Mouse (Mus musculus): ENCODE results near the gene Lrriq1.

Gene Lrriq1

DNA sequence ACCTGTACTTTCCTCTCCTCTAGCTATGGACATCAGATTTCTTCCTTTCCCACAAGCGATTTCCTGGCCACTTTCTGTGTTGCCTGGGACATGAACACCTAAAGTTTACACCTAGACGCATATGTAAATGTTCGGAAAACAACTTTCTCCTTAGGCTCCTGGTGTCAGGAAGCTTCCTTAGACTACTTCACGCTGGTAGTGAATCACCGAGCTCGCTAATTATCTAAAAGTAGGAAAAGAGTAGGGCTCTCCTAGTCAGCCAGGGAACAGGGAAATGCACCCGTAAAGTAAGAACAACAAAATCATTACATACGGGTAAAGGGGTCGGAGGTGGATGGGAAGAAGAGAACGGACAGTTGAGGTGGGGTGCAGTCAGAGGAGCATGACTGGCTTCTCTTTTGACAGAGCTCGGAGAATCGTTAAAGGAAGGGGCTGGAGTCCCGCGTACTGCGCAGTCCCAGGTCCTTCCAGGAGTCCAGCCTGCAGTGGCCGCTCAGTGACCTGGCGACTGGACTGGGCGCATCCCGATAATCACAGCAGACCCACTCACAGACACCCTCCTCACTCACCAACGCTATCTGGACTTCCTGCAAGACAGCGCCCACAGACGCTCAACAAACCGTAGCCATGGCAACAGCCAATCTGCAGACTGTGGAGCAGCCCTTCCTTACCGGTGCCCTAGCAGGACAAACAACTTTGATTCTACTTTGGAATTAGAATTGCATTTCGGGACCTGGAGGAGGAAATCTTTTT, at the start of gene Lrriq1:
Gene Lrriq1 (minus strand): TSS at position 616 of the 753 bp plus-strand sequence.
- DNase-seq (ENCODE audit: low read depth in 1 of 2, low spot score in 2 of 2) = no peak

DNA sequence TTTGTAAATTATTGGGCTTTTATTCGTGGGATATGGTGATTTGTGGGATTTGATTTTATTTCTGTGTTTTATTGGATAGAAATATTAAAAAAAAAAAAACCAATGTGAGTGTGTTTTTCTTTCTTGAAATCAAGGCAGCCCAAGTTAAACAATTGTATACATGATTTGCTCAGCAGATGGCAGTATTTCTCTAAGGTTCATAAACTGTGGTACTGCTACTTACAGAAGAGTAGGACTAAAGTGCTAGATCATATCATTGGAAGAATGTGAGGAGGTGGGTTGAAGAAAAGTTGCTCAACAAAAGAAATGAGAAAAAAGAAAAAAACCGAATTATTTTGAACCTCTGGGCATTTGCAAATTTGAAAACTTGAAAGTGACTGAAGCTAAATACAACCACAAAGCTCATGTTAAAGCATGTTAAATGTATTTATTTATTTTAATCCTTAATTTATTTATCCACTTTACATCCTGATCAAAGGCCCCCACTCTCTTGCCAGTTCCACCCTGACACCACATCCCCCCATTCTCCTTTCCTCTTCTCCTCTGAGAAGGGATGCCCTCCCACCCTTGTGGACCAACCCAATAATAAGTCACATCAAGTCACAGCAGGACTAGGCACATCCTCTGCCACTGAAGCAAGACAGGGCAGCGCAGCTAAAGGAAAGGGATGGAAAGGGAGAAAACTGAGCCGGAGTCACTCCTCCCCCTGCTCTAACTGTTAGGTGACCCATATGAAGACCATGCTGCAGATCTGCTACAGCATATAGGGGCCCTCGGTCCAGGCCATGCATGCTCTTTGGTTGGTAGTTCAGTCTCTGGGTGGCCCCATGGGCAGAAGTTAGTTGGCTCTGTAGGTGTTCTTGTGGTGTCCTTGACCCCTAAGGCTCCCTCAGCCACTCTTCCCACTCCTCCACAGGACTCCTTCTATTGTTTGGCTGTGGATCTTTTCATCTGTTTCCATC, 18.0 kb upstream of the Lrriq1 start:
- no peak for DNase-seq (ENCODE audit: low read depth in 1 of 2, low spot score in 2 of 2)

DNA sequence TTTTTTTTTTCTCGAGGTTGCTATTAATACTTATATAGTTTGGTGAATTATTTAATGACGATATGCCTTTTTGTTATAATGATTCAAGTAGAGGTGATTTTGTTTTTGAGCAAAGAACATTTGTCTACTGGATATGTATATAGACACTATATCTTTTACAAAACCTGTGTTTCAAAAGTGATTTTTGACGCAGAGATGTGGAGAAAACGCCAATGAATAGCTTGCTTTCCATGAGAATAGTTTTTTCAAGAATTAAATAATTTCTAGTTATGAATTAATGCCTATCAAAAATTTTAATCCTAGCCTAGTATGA, 294 bp upstream of the Lrriq1 start:
- no peak for DNase-seq (ENCODE audit: low read depth in 1 of 2, low spot score in 2 of 2)

DNA sequence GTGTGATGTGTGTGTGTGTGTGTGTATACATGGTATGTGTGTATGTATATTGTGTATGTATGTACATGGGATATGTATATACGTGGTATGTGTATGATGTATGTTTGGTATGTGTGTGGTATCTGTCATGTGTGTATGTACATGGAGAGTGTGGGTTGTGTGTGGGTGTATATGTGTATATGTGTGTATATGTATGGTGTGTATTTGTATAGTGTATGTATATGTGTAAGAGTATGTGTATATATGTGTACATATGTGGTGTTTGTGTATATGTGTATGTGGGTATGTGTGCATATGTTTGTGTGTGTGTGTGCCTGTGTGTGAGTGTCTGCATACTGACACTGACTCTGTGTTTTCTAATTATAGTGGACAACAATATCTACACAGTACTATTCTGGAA, 9.5 kb downstream of the Lrriq1 start:
- DNase-seq (ENCODE audit: low read depth in 1 of 2, low spot score in 2 of 2) = no peak

DNA sequence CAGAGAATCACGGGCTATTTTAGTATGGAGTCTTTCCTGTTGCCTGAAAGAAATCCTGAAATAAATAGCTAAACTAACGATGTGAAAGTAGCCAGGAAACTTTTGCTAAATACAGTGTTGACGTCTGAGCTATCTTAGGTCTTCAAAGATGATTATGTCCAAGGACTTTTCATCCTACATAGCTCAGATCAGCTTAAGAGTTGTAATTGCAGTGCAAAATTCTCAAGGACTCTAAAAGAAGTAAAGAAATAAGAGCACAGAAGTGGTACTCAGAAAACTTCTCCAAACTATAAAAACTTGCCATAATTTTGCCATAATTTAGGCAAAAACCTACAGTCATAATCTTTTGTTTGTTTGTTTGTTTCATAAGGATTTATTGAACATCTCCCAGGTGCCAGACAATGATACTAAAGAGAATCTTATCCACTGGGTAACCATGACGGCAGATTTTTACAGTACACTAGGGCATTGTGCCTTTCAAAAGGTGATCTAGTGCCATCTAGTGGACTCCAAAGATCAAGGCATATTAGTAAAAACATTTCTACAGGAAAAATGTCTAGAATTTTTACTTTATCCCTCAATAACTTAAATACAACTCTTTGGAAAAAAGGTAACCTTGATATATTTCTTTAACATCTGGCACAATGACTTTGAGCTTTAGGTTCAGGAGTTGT, 41.3 kb downstream of the Lrriq1 start:
- DNase-seq (ENCODE audit: low read depth in 1 of 2, low spot score in 2 of 2) = no peak

DNA sequence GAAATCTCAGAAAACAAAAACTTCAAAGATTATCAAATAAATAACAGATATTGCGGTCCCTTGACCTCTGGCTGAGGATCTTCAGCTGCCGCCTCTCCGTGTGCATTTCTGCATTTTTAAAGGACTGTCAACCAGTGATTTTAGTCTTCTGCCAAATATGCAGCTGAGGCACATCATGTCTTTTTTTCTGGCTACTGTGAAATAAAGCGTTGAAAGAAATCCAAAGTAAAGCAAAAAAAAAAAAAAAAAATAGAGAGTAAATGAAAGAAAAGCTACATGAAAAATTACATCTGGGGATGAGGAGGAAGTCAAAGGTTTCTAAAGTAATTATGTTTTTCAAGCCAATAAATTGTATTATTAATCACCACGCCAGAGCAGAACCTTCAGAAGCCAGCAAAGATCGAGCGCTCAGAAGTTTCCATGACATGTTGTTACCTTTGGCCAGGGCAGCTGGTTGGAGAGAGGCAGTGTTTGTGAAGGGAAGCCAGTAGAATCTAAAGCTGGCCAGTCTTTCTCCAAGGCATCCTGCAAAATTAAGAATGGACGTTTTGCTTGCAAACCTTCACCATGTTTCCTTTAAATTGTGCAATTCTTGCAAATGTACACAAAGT, 90.2 kb downstream of the Lrriq1 start:
- DNase-seq (ENCODE audit: low read depth in 1 of 2, low spot score in 2 of 2) = no peak

DNA sequence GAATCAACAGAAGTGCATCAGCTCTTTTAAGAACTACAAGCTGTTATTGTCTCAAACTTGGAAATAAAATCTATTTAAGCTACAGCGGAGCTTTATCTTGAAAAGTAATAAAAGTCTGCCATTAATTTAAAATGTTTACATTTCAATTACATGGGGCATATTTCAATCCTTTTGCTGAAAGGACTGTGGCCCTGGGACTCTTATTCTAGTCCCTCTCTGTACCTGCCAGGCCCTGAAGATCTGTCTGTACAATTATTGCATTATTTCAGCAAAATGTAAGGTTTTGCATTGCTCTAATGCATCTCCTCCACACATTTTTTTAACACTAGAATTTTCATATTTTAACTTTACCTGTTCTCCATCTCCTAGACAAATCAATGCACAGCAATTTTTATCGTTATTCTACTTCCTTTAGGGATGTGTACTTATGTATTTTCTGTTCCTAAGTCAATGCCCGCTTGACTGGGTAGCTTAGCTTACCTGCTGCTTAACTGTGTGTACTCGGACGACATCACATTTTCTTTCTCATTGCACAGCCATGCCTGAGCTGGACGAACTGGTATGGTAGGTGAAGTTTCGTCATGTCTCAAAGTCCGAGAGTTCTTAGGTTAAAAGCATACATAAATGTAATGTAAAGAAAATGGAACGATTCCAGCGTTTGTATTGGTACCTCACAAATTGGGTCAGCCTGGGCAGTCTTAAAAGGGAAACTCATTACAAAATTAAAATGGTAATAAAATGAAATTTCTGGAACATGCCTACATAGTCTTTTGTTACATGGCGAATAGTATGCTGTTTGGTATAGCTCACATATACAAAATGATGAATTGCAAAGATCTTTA, 91.0 kb downstream of the Lrriq1 start:
- DNase-seq (ENCODE audit: low read depth in 1 of 2, low spot score in 2 of 2) = no peak

DNA sequence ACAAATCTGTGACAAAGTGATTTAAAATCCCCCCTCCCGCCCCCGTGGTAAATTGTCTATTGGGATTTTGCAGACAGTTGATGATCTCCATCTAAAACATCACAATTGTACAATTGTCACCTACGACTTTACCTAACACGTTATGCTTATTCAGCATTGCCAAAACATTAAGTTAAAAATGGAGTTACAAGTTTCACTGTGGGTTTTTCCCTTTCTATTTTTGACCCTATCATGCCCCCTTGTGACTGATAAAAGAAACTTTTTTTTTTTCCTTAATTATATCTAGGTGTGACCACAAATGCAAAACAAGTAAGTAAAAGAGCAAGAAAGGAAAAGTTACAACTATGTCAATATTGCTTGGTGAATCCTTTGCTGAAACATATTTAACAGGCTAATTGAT, 93.6 kb downstream of the Lrriq1 start:
- no peak for DNase-seq (ENCODE audit: low read depth in 1 of 2, low spot score in 2 of 2)

DNA sequence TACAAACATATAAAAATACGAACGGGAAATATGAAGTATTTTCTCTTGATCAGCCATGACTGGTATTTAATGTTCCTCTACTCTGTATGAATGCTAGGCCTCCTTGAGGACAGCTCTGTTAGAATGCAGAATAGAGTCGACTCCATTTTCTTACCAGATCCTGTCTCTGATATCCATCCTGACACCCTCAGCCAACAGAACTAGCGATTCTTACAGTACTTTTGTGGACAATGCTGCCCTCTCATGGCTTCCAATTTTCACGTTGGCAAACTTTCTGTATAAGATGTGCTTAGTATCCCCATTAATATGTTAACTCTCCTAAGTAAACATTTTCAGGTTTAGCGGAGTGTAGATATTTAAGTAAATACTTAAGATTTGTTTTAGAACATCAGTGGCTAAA, 94.6 kb downstream of the Lrriq1 start:
- no peak for DNase-seq (ENCODE audit: low read depth in 1 of 2, low spot score in 2 of 2)

DNA sequence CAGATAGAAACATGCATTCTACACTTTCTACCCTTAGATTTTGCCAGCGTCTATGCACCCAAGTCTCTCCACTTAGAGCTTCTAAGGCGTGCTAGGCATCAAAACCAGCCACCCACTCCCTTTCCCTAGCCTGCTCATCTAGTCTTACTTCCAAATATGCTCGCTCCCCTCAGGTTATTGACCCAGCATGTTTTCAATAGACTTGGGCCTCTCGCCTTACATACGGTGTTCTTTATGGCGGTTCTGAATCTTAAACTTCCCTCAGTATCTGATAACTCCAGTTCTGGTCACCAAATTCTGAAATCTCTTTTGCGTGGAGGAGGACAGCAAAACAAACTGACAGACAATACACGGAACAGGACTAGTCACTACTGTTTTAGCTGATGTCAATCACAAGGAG, 95.5 kb downstream of the Lrriq1 start:
- DNase-seq (ENCODE audit: low read depth in 1 of 2, low spot score in 2 of 2) = no peak

DNA sequence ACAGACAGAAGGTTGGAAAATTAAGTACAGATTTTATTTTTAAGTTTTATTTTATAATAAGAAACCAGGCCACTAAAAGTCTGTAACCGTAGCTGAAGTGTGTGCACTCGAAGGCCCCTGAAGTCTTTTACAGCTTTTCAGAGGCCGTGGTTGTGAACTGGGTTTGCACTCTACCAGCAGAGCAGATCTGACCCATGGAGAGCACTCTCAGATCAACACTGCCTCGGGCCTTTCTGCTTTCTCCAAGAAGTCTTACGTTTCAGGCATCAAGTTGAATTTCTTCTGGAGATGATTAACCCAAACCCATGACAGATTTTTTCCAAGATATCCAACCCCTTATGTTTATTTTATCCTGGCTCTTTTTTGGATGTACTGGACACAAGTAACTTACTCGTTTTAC, 121.5 kb downstream of the Lrriq1 start:
- no peak for DNase-seq (ENCODE audit: low read depth in 1 of 2, low spot score in 2 of 2)

DNA sequence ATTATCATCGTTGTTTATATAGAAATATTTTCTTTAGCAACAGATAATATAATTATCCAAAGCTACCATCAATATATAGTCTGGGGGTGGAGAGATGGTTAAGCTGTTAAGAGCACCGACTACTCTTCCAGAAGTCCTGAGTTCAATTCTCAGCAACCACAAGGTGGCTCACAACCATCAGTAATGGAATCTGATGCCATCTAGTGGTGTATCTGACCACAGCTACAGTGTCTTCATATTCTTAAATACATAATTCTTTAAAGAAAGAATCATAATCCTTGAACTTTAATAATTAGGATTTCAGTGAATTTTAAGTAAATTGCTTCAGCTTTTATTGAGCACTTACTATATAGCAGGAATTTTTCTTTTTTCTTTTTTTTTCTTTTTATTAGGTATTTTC, 128.0 kb downstream of the Lrriq1 start:
- DNase-seq (ENCODE audit: low read depth in 1 of 2, low spot score in 2 of 2) = no peak

DNA sequence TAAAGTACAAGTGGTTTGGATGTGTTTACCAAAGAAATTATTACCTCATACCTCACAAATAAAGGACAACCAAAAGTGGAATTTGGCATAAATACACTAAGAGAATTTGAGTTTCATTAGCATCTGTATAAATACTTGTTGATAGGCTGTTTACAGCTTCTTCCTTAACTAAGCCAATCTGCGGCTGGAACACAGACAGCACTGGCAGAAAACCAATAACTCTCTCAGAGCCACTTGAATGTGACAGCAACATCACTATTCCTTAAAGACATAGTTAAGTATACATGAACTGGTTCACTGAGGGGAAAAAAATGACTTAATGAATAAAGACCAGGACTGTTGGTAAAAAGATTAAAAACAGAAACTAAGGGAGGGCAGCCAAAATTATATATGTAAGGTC, 150.0 kb downstream of the Lrriq1 start:
- no peak for DNase-seq (ENCODE audit: low read depth in 1 of 2, low spot score in 2 of 2)

DNA sequence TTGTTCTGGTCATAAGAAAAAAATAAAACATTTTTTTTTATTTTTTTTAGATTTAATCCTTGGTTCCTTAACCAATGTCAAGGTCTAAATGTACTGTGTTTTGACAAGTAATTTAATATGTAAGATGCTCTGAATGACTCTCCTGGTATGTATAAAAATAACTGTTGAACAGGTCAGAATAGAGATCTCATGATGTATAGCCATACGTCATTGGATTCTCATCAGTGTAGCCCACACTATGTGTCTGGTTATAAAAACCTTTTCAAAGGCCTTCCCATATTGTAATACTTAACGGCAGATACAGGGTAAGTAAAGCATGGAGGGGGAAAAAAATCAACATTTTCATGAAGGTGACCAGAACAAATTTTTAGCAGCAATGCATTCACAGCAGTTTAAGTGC, 186.5 kb downstream of the Lrriq1 start:
- no peak for DNase-seq (ENCODE audit: low read depth in 1 of 2, low spot score in 2 of 2)

DNA sequence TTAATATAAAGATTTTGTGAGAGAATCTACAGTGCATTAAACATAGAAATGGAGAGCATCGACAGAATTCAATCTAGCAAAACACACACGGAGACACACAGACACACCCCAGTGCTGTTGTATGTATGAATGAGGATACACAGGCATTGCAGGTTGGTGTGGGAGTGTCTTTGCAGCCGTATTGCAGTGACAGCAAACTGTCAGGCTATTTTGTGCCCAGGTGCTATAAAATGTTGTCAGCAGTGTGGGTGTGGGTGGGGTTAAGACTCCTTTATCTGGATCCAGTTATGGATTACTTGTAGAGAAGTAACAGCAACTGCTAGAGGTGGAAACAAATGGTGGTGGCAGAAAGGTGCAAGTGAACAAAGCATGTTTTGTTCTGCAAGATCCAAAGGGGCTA, 189.5 kb downstream of the Lrriq1 start:
- DNase-seq (ENCODE audit: low read depth in 1 of 2, low spot score in 2 of 2) = no peak

DNA sequence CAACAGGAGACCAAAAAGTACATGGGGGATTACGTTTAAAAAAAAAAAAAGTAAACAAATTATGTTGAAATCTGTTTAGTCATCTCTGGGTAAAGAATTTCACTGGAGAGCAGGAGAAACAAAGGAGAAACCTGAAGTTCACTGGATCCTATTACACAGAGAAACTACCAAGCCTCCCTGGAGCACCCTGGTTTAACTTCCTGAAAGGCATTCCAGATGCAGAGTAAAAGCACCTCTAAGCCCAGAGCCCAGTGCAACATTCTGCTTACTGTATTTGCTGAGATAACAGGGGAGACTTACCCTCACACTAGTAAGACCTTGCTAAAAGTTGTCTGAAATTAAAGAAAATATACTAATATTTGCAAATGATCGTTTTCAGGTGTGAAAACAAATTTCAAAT, 191.1 kb downstream of the Lrriq1 start:
- no peak for DNase-seq (ENCODE audit: low read depth in 1 of 2, low spot score in 2 of 2)

DNA sequence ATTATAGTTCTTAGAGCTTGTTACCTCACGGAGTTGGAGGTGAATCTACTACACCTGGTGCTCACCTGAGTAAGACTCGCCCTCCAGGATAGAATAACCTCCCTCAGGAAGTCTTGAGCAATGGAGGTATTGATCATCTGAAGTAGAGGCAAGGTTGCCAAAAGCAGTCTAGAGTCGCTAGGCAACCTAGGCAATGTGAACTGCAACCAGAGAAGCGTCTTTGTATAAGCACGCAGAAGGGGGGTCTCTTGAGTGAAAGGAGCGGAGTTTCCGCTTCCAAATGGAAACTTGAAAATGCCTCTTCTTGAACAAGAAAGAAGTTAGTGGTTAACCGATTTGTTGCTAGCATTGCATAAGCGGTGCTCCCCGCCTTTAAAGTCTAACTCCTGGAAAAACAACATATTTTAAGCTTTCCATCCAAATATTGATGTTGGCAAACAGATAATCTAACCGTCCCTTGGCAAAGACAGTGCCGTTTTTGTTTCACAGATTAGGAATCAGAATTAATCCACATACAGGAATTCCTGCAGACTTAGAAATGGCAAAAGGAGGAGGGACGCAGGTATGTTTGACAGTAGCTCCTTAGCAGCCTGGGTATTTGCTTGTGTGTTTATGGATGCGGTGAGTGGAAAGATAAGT, 201.0 kb downstream of the Lrriq1 start:
- no peak for DNase-seq (ENCODE audit: low read depth in 1 of 2, low spot score in 2 of 2)

DNA sequence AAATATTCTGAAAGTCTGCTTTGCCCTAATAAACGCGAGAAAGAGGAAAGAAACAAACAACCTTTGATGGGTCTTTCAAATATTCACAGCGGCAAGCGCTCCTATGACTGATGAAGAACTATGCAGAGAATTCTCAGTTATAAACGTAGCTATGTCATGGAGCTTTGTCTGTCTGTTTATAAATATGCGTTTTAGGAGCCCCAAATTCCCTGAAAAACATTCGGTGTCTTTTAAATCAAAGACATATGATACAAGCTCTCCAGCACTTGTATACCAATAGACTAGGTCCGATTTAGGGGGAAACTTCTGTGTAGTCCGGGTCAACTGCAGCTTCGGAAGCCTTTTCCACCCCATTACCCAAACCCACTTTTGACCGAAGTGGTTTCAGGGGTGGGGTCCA, 205.2 kb downstream of the Lrriq1 start:
- no peak for DNase-seq (ENCODE audit: low read depth in 1 of 2, low spot score in 2 of 2)

DNA sequence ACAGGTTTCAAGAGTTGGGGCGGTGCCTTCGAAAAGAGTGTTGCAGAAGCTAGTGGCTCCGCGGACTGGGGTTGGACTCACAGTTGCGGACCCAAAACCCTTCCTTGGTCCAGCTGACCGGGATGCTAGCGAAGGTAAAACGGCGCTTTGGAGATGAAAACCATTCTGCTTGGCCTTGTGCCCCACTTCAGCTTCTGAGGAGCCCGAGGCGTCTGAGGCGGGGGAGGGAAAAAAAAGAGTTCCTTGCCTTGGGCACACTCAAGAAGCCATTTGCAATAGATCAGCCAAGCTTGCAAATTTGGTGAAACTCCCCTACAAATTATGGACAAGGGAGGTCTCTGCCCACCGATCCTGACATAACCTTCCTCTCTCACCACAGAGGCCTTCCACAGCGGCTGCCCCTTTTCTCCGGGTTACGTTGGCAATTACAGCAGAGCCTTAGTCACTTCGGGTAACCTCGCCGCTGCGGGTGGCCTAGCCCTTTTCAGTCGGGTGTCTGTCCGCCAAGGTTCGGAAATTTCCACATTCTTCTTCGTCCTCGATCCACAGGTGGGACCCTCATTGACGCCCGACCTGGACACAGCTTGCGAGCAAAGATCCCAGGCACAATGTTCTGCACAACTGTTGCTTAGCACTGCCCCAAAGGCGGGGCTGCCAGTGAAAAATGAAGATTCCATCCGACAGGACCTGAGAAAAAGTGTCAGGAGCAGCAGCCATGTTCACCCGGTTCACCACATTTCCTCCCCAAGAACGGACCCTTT, 206.2 kb downstream of the Lrriq1 start, which contains the start of gene Alx1:
Gene Alx1 (minus strand): TSS at position 486 of the 761 bp plus-strand sequence.
- DNase-seq (ENCODE audit: low read depth in 1 of 2, low spot score in 2 of 2) = no peak
